Mouse (Mus musculus) erythroblast, embryonic 14.5 days (primary cell): ENCODE data around the gene Aebp1.

Experiments
- GATA1 ChIP-seq: IDR thresholded peaks from 2 replicates; pipeline ENCODE4 v1.6.1; 2012; ENCODE audit warnings: low read length, inconsistent platforms, mixed read lengths
- TAL1 ChIP-seq: IDR thresholded peaks from 3 replicates; pipeline ENCODE4 v1.6.1; 2012; ENCODE audit warnings: low read length, inconsistent platforms, mixed read lengths

DNA sequence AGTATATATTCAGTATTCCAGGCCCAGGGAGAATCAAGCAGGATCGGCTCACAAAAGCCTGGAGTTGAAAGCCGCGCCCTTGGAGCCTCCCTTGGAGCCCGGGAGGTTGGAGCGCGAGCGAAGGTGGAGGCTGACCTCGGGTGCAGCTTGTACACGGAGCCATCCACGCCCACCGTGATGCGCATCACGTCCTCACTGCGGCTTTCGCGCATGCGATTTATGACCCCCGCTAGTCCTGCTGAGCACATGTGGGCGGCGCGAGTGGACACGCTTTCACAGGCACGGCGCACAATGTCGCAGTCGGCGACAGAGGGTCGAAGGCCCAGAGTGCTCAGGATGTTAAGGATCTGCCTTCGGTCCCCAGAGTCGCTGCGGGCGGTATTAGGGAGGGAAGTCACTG is 40.2 kb downstream of the Aebp1 start:
- TF ChIP-seq GATA1, result no peak
- no peak for TF ChIP-seq TAL1
